Mouse (Mus musculus) C2C12 (cell line): ENCODE measurements around the gene Rps15. TPM values are rescaled to one million over a fixed set of nuclear protein-coding genes. Genes with fewer than 3 reads are reported as not detected.

Experiments
- H3K27me3 ChIP-seq: one replicate; pipeline ENCODE4 v1.6.1; 2011; ENCODE audit not compliant: control insufficient read depth, insufficient read depth, insufficient read length
- H3K36me3 ChIP-seq: one replicate; pipeline ENCODE4 v1.6.1; 2011; ENCODE audit not compliant: control insufficient read depth, insufficient read depth
- H3K4me3 ChIP-seq: one replicate; pipeline ENCODE4 v1.5.1; 2011; ENCODE audit warnings: mild to moderate bottlenecking, control low read depth; ENCODE audit not compliant: poor library complexity, insufficient read depth, severe bottlenecking
- H3K79me2 ChIP-seq: one replicate; pipeline ENCODE4 v1.6.1; 2011; ENCODE audit not compliant: control insufficient read depth, insufficient read depth
- H3K79me3 ChIP-seq: one replicate; pipeline ENCODE4 v1.6.1; 2011; ENCODE audit warnings: low read depth, control low read depth
- H3ac ChIP-seq: one replicate; pipeline ENCODE3; 2011; ENCODE audit warnings: low read depth; ENCODE audit not compliant: control insufficient read depth, insufficient read length
- CEBPB ChIP-seq: IDR thresholded peaks from one replicate; pipeline ENCODE4 v1.6.1; 2011; ENCODE audit warnings: low read depth, mild to moderate bottlenecking, control low read depth, moderate library complexity
- CTCF ChIP-seq: IDR thresholded peaks from one replicate; pipeline ENCODE4 v1.5.1; 2011; ENCODE audit not compliant: control insufficient read depth, insufficient read depth, insufficient read length
- FOSL1 ChIP-seq: IDR thresholded peaks from one replicate; pipeline ENCODE4 v1.8.0; 2011; ENCODE audit warnings: mild to moderate bottlenecking, low read length; ENCODE audit not compliant: poor library complexity, insufficient read depth, severe bottlenecking
- MAX ChIP-seq: IDR thresholded peaks from one replicate; pipeline ENCODE4 v1.6.1; 2011; ENCODE audit warnings: mild to moderate bottlenecking, control low read depth
- MYOD1 ChIP-seq: IDR thresholded peaks from one replicate; pipeline ENCODE4 v1.6.1; 2011; ENCODE audit warnings: low read depth; ENCODE audit not compliant: control insufficient read depth, insufficient read length
- MYOG ChIP-seq: IDR thresholded peaks from one replicate; pipeline ENCODE4 v1.6.1; 2011; ENCODE audit not compliant: control insufficient read depth, insufficient read length; ENCODE audit errors: extremely low read depth
- USF1 ChIP-seq: IDR thresholded peaks from one replicate; pipeline ENCODE4 v1.6.1; 2011; ENCODE audit warnings: low read depth, mild to moderate bottlenecking, control low read depth, moderate library complexity
- polyA plus RNA-seq: library from polyadenylated mRNA; unstranded; fragments of >200 nt; fragmentation: generic; extraction: Trizol; gene quantifications from one replicate; pipeline ENCODE4 v1.2.1, GENCODE M21; 2012; ENCODE audit warnings: missing spikeins

Rps15 gene
- polyA plus RNA-seq, 1 experiment = 5,397 TPM

- Histone ChIP-seq H3K27me3 (peaks cover 31% of the 10 kb centered on the region), H3K36me3 (peaks cover 18% of the 10 kb centered on the region), H3K4me3 (no peak overlapping the region), H3K79me2 (peaks cover 15% of the 10 kb centered on the region), H3K79me3 (peaks cover 4% of the 10 kb centered on the region), H3ac (no peak overlapping the region)
- TF ChIP-seq MAX = no peak
- TF ChIP-seq CEBPB = no peak
- TF ChIP-seq CTCF = no peak
- no peak for TF ChIP-seq USF1
- TF ChIP-seq FOSL1 = no peak
- no peak for TF ChIP-seq MYOG
- no peak for TF ChIP-seq MYOD1
Measured at GRCm38 (mm10) chr10:80298571-80299281, 6.5 kb downstream of the Rps15 start.

- Histone ChIP-seq H3ac (no peak overlapping the region), H3K4me3 (no peak overlapping the region), H3K27me3 (peaks cover 31% of the 10 kb centered on the region), H3K36me3 (peaks cover 12% of the 10 kb centered on the region), H3K79me3 (no peaks in the 10 kb centered on the region), H3K79me2 (peaks cover 9% of the 10 kb centered on the region)
- no peak for TF ChIP-seq MYOD1
- TF ChIP-seq MYOG = no peak
Measured at GRCm38 (mm10) chr10:80299301-80299700, 7.0 kb downstream of the Rps15 start.

- no peaks in the 10 kb centered on the region for H3K79me3 ChIP-seq
- no peak overlapping the region for H3K4me3 ChIP-seq
- H3K27me3 ChIP-seq = peaks cover 32% of the 10 kb centered on the region
- H3K79me2 ChIP-seq = peaks cover 4% of the 10 kb centered on the region
- H3K36me3 ChIP-seq = peaks cover 7% of the 10 kb centered on the region
- TF ChIP-seq MYOD1 (no peak), FOSL1 (no peak), CEBPB (no peak), MYOG (no peak), MAX (no peak), USF1 (no peak), CTCF (no peak)
- H3ac ChIP-seq = no peak overlapping the region
Measured at GRCm38 (mm10) chr10:80299824-80300223, 7.6 kb downstream of the Rps15 start.

- Histone ChIP-seq H3K4me3 (no peak overlapping the region), H3K79me2 (no peaks in the 10 kb centered on the region), H3ac (no peak overlapping the region), H3K36me3 (no peaks in the 10 kb centered on the region), H3K79me3 (no peaks in the 10 kb centered on the region), H3K27me3 (peaks cover 41% of the 10 kb centered on the region)
- TF ChIP-seq USF1 (no peak), CEBPB (no peak), FOSL1 (no peak), MYOD1 (no peak), MYOG (no peak), MAX (no peak), CTCF (no peak)
Measured at GRCm38 (mm10) chr10:80300672-80301181, 8.5 kb downstream of the Rps15 start.

- Histone ChIP-seq H3K4me3 (no peak overlapping the region), H3ac (no peak overlapping the region), H3K36me3 (no peaks in the 10 kb centered on the region), H3K79me3 (no peaks in the 10 kb centered on the region), H3K27me3 (peaks cover 46% of the 10 kb centered on the region), H3K79me2 (no peaks in the 10 kb centered on the region)
- TF ChIP-seq MYOG = no peak
- TF ChIP-seq CEBPB = no peak
- no peak for TF ChIP-seq MAX
- TF ChIP-seq CTCF = no peak
- no peak for TF ChIP-seq MYOD1
- no peak for TF ChIP-seq USF1
- TF ChIP-seq FOSL1 = no peak
Measured at GRCm38 (mm10) chr10:80301256-80302081, 9.2 kb downstream of the Rps15 start.
